Mouse (Mus musculus): Measurements from ENCODE around the gene Wfdc9.
A peak's percentile ranks its signal among the peaks of the same experiment; 100 is the strongest.

Wfdc9 gene

DNA sequence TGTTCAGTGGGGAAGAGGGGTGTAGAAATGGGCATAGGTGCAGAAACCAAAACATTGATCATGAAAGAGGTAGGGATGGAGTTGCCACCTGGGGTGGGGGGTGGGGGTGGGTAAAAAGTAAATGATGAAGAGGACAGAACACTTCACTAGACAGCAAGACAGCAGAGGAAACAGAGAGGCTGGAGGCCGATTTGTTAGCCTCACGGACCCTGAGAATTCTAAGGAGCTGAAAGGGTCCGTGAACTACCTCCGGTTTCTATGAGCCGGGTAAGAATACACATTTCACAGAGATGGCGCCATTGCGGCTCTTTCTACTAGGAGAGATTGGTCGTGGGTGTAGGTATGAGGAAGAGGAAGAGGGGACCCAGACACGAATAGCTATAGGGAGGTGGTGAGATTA is at the start of gene Wfdc9:
Wfdc9 (minus strand) TSS at position 101 of the 400 bp plus-strand sequence.
- DNase-seq, result no peak

DNA sequence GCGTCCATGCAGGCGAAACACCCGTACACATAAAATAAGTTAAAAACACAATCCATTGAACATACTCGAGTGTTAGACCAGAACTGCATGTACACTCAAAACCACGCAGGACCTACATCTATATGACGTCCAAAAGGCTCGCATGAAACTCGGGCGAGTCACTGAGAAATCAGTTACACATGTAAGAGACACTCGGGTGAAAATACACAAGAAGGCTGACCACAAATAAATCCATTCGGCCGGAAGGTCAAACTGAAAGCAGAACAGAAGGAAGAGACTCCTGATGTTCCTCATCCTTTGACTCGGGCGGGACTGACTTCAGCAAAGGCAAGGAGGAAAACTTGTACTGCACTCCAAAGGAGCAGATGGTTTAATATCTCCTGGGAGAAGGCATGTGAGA is 49.6 kb upstream of the Wfdc9 start:
- DNase-seq, result no peak

DNA sequence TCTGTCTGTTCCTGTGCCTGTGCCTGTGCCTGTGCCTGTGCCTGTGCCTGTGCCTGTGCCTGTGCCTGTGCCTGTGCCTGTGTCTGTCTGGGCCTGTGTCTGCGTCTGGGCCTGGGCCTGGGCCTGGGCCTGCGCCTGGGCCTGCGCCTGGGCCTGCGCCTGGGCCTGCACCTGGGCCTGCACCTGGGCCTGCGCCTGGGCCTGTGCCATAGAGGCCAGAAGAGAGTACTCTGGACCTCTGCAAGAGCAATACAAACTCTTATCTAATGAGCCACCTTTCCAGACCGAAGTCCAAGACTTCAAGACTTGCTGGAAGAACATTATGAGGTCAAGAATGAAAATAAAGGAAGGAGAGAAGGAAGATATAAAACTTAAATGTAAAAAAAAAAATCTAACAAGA is 48.9 kb upstream of the Wfdc9 start:
- DNase-seq, result no peak

DNA sequence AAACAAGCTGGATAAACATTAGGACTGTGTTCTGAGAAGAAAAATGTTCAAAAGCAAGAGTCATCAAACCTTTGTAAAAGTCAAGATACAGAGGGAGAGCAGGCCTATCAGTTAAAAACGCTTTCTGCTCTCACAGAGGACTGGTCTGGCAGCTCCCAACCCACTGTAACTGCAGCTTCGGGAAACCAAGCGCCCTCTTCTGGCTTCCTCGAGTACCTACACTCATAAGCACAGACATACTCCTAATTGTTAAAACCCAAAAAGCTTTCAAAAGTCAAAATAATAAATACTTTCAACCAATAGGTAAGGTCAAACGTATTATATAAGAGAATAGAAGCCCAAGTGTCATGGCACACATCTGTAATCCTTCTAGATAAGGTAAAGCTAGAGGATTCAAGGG is 47.9 kb upstream of the Wfdc9 start:
- DNase-seq, result no peak

DNA sequence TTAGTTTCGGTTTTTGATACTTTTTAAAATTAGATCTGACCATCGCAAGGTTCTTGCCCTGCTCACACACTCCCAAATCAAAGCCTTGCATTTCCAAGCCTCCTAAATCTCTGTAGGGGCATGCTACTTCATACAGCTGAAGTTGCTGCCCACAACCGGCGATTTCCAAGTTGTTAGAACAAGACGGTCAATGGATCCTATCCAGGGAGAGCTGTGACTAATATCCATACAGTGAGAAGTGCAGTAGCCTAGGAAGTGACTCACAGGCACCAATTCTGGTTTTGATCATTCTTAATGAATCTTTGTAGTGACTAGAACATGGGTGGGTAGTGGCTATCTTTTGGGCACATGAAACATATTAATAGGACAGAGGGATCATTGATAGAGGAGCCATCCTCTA is 45.4 kb upstream of the Wfdc9 start:
- no peak for DNase-seq

DNA sequence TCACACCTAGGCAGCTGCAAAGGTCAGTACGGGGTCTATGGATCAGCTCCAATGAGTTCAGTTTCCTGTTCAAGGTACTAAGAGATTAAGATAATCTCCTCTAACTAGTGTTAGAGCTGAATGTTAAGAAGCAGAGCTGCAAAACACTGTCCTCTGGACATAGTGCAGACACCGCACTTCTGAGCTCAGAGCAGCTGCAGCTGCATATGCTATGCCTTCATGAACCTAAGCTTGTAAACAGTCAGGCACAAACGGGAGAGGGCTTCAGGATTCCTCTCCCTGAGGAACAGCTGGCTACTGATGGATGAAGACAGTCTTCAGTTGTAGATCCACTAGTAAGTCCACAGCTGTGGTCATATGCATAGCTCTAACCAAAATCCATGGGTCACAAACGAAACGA is 44.6 kb upstream of the Wfdc9 start:
- no peak for DNase-seq

DNA sequence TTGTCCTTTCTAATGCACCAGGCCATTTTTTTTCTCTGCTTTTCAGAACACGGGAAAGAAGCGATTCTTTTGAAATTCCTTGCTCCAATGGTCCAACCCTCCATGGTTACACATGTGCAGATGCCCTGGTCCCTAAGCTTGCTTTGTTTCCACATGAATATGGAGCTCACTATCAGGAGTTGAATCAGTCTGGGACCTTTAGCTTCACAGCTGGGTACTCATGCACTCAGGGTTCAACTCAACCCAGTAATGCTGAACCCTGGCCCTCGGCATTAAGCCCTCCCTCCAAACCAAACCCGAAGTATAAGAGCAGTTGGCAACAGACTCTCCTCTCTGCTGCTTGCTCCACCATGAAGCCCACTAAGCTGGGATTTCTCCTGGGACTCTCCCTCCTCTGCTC is 41.8 kb upstream of the Wfdc9 start, which contains the start of gene Spint4:
Spint4 (plus strand) TSS at position 301 of the 400 bp plus-strand sequence.
- no peak for DNase-seq

DNA sequence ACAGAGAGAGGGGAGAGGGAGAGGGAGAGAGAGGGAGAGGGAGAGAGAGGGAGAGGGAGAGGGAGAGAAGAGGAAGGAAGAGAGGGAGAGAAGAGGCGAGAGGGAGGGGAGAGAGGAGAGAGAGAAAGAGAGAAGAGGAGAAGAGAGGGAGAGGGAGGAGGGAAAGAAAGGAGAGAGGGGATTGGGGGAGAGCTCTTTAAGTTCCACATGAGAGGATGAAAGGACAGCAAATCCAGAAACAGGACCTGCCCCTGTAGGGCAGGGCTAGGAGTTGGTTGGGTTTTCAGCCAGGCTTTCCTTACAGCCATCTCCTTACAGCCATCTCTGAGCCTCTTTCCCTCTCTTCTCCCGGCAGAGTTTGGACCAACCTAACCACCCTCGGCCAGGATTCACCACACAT is 28.4 kb upstream of the Wfdc9 start, which contains the start of gene Wfdc13:
Wfdc13 (plus strand) TSS at position 301 of the 400 bp plus-strand sequence.
- DNase-seq, result no peak

DNA sequence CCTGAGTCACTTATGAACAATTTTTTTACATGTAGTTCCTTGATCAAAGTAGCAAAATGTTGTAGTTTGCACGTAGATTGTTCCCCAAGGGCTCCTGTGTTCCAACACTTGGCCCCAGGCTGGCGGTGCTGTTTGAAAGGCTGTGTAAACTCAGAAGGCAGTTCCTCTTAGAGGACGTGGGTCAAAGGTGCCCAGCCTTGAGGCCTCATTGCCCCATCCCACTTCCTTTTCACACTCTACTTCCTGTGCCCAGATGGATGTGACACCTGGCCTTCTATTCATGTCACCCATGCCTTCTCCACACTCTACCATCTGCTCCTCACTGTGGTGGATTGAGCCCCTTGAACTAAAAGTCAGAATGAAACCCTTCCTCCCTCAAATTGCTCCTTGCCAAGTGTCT is 23.5 kb upstream of the Wfdc9 start:
- DNase-seq, result no peak

DNA sequence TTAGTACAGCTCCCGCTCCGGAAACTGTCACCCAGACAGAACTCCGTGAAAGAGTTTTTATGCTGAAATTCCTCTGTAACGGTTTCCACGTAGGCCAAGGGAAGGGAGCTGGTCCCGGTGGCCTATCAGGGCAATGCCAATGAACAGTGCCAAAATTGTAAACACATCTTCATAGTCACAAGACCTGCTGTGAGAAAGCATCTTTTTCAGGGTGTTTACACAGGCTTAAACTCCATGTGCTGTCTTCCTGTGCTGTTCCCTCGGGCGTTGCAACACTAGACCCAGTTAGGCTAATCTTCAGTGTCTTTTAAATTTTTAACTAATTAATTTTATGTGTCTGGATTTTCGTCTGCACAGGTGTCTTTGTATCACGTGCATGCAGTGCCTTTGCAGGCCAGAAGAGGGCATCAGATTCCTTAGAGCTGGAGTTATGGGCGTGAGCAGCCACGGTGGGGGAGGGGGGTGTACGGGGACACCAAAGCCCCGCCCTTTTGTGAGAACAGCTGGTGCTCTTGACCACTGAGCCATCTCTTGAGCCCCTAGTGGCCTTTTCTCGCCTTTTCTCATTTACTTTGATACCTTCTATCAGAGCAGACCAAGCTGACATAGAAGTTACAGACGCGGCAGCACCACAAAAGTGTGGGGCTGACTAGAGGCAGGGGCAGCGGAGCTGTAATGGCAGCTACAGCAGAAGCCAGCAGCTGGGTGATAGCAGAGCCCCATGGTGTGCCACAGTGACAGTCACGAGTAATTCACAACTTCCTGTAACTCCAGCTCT is 22.7 kb upstream of the Wfdc9 start:
- DNase-seq, result peak; percentile 93

DNA sequence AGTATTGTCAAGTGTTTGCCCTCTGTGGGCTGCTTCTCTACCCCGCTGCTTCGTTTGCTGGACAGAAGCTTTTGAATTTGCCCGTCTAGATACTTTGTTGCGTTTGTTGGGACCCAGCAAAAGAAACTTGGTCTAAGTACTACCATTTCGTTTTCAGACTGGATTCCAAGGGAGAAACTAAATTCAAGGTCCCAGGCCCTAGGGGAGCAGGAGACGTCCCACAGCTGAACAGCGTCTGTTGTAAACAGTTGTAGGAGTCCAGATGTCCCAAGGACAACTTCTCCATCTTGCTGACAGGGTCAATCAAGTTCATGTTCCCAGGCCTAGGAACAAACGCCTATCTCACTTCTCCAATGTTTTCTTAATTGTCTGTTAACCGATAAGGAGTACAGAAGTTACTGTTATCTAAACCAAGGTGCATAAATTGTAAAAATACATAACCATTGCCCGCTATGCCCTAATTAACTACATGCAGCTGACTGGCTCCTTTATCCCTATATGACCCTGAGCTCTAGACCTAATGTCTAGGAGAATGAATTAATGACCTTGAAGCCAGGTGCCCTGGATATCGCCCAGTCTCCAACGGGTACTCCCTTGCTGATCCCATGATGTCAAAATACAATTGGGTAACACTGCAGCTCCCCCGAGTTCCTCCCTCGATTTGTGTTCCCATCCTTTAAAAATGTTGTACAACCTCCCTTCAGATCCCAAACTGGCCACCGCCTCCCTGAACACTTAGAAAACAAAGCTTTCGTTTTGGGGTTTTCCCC is 20.7 kb upstream of the Wfdc9 start:
- DNase-seq, result no peak

DNA sequence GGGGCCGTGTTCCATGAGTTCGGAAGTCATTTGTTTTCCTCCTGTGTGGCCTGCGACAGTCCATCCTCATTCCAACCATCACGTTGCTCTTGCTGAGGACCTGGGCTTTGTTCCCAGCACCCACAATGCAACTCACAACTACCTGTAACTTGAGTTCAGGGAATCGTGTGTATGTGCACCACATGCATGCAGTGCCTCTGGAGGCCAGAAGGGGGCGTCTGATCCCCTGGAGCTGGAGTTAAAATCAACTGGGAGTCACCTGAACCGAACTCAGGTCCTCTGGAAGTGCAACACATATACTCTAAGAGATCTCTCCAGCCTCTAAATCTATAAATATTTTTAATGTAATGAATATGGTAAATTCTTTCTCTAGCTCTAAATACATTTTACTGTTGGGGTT is 19.7 kb upstream of the Wfdc9 start:
- no peak for DNase-seq

DNA sequence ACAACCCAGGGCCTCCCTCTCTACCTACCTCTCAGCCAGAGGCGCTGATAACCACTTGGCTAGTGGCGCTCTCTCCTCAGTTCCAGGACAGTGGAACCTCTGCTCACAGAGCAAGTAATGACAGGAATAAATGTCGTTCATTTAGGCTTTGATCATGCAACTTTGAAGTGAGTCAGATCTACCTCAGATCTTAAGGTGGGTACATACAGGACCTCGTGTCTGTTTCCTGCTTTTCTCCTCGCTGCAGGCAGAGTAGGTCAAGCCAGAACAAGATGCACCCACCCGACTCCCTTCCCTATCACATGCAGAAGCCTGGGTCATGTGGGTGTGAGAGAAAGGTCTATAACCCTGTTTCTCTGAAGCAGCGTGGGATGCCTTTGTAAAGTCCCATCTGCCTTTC is 17.6 kb upstream of the Wfdc9 start, which contains the start of gene Wfdc11:
Wfdc11 (minus strand) TSS at position 101 of the 400 bp plus-strand sequence.
- no peak for DNase-seq

DNA sequence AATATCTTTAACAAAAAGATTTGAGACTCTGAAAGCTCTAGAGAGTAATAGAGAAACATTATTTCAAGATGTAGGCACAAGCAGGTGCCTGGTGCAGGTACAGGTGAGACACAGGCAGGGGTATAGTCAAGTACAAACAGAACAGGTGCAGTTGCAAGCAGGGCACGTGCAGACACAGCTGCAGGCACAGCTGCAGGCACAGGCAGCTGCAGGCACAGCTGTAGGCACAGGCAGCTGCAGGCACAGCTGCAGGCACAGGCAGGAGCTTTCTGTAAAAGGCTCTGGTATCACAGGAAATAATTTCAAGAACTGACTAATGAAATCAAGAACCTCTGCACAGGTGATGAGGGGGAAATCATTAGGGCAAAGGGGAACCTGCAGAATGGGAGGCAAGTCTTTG is 14.6 kb upstream of the Wfdc9 start:
- no peak for DNase-seq

DNA sequence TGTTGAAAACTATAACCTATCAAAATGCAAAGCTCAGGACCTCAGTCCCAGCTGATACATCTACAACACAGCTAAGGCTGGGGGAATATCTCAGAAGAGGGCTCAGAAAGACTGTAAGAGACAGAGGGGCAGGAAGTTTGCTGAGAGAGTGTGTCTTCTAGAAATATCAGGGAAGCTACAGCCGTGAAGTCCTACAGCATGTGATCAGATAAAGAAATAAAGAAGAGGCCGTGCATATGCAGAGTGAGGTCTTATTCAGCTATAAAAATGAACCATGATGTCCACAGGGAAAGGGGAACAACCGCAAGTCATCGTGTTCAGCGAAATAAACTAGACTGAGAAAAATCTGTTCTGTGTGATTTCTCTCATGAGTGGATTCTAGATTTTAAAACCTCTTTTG is 13.9 kb upstream of the Wfdc9 start:
- no peak for DNase-seq

DNA sequence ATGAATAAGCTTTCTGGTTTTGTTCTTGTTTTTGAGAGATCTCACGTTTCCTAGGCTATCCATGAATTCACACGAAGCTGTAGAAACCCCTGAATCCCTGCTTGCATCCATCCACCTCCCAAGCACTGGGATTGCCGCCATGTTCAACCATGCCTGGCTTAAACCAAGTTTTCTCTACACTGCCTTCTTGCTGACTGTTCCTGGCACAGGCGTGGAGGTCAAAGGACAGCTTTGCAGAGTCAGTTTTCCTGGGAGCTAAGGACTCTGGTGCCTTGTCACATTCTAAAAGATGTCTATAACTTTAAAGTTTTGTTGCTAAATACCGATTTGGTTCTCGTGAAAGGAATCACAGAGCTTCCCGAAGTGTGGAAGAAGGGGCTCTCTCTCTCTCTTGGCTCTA is 8.5 kb upstream of the Wfdc9 start:
- no peak for DNase-seq

DNA sequence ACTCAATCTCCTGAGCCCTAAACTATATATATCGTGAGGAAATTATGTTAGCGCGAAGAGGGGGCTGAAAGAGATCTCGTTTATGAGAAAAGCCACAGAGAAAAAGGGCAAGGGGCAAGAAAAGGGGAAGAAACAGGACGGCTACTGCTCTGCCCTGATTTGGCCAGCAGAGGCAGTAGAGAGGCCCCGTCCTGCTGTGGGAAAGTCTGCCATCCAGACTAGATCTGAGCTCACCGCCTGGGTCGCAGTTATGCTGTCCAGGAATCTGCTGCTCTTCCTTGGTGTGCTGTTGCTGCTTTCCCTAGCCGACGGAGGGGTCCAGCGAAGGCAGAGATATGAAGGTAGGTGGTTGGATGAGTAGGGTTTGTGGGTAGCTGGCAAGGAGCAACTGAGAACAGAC is 525 bp downstream of the Wfdc9 start, which contains the start of gene Wfdc10:
Wfdc10 (plus strand) TSS at position 189 of the 400 bp plus-strand sequence.
- peak; percentile 65 for DNase-seq

DNA sequence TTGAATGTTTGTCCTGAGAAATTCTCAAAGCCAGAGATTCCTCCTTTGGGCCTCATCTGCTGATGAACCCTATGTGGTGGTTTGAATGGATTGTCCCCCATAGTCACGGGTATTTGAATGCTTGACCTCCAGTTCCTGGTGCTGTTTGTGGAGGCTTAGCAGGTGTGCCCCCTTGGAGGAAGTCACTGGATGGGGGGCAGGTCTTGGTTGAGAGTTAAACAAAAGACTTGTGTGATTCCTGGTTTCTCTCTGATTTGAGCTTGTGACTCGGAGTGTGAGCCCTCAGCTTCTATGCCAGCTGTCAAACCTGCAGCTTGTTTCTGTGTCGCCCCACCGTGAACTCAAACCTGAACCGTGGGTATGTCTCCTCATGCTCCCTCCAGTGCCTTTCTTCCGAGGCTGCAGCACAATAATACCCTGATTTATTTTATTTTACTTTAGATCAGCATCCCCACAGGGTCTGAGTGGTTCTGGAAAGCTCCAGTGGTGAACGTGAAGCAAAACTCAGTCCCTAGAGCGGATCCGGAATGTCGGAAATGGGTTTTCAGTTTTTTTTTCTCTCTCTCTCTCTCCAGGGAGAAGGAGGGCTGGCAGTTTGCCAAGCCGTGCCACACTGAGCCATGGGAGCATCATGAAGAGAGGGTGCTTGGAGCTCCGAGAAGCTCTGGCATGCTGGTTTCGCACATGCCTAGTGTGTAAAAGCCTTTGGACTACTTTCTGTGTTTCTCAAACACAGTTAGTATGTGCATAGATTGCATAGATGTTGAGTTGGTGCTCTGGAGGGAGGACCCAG is 14.3 kb downstream of the Wfdc9 start:
- DNase-seq, result peak; percentile 12

DNA sequence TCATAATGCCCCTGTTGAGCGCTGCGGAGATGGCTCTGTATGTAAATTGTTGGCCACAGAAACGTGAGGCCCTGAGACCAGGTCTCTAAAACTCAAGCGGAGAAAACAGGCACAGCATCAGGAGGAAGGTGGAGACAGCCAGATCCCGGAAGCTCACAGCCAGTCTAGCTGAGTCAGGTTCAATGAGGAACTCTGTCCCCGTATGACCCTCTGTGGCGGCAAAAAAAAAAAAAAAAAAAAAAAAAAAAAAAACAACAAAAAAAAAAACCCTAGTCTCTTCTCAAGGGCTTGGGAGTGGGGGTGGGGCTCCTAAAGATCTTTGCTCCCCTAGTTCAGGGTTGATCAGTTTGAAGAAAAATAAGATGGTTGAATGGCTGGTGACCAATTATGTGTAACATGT is 15.3 kb downstream of the Wfdc9 start:
- no peak for DNase-seq

DNA sequence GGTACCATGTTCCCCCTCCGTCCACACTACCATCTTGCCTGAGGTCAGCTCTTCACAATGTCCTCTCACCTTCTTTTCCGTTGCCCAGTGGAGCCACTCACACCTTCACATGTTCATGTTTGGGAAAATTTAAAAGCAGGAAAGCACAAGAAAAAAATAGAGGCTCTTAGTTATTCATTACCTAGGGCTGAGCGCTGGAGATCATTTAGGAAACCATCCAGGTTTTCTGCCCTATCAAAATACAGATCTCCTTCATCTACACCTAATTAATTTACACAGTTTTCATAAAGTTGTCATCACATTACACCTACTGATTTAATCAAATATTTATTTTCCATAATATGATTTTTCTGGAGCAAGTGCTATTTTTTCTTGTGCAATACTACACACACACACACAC is 17.7 kb downstream of the Wfdc9 start, which contains the start of gene Wfdc16:
Wfdc16 (minus strand) TSS at position 101 of the 400 bp plus-strand sequence.
- DNase-seq, result no peak

DNA sequence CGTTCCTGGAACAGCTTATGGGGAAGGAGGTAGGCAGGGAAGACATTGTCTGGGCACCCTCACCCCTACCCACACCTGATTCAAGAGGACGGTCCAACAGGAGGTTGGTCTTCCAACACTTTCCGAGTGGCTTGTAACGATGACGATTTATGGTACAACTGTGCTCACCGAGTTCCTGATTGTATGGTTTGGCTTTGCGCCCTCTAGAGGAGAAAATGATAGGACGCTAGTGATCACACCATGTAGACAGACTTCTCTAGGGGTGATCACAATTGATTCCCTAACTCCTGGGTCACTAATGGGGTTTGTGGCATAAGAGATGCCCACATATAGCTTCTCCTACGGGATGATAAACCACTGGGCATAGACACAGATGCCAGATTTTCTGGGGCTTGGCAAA is 21.1 kb downstream of the Wfdc9 start:
- peak; percentile 11 for DNase-seq

DNA sequence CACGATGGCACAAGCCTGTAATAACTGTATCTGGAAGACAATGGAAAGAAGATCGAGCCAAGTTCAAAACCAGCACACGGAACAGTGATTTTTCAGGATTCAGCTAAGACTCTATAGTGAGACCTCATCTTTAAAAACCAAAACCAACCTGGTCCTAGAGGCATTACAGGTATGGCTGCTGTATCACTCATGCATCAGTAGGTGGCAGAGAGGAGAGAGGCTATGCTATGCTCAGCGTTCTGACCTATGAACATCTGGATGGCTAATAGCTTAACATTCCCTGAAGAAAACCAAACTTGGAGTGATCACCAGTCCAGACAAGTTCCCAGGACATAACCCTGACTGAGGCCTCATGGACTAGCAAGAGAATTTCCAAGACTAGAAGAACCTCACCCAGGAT is 34.6 kb downstream of the Wfdc9 start:
- no peak for DNase-seq

DNA sequence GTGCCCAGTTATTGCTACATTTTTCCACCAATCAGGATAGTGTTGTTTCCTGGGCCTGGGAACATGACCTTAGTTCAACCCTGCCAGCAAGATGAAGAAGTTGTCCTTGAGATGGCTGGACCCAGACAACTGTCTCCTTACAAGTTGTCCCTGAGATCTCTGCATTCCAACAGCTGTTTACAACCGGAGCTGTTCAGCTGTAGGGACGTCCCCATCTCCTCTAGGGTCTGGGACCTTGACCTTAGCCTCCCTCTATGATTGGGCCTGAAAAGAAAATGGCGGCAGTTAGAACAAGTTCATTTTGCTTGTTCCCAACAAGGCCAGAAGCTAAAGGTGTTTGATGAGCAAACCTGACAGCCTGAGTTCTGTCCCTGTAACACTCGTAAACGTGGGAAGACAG is 37.3 kb downstream of the Wfdc9 start:
- DNase-seq, result no peak

Data from retina, postnatal 1 day (tissue).